ENCODE assay signal across 23 mouse cellular contexts in the genomic region with DNA sequence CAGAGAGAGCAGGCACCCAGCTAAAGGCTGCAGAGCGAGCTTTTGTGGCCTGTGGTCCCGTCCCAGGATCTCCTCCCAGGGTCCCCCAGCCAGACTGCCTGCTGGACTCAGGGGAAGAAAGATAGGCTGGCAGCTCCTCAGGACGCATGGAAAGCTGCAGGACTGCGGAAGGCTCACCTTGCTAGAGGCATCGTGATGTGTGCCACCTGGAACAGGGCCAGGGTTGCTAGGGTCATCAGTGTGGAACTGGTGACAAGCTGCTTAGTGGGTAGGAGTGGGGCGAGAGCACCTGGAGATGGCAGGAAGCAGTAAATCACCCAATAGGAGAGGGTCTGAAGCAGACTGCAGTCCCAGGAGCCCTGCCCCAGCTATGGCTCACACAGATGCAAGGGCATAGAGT.
DNase-seq lines count a peak whose midpoint lies in the region; ATAC-seq lines count a peak whose summit lies in the region.
"Had no signal": no experiment of that assay in that cellular context is flagged by ENCODE, and none has a peak within 500 bp of the region (broad histone marks: within the 10 kb centered on the region; RNA-seq: fewer than 3 reads in every experiment).

No protein-coding gene starts in this region.

- no peak overlapping the region for H3K4me3 ChIP-seq in kidney, embryonic 16.5 days (ENCODE audit: low read length)
- no peak overlapping the region for H3K4me3 ChIP-seq in kidney, embryonic 14.5 days (ENCODE audit: low read length)
- H3K4me3 ChIP-seq in neural tube, embryonic 13.5 days = no peak overlapping the region
- no peak overlapping the region for H3K4me3 ChIP-seq in embryonic facial prominence, embryonic 10.5 days
- H3K4me3 ChIP-seq: embryonic facial prominence, embryonic 15.5 days; forebrain, embryonic 15.5 days; heart, embryonic 15.5 days; hindbrain, embryonic 15.5 days; limb, embryonic 13.5 days; liver, embryonic 12.5 days had no signal

- H3K9ac ChIP-seq in kidney, embryonic 16.5 days (replicated peaks; ENCODE audit: low read length) = no peak overlapping the region
- no peak overlapping the region for H3K9ac ChIP-seq in kidney, embryonic 14.5 days (ENCODE audit: low read depth, low read length)
- H3K9ac ChIP-seq in neural tube, embryonic 13.5 days = peak overlapping the region; percentile 31; the same call in 1 of the 2 replicates
- H3K9ac ChIP-seq: embryonic facial prominence, embryonic 15.5 days; forebrain, embryonic 15.5 days; heart, embryonic 15.5 days; hindbrain, embryonic 15.5 days; limb, embryonic 13.5 days; liver, embryonic 12.5 days had no signal

- DNase-seq in neural tube, embryonic 10.5 days (ENCODE audit: extremely low spot score, low spot score) = no peak
- DNase-seq in cerebellum, adult 9-10 months = peak; percentile 80
- peak; percentile 46 to 65 for DNase-seq in kidney, postnatal 4 days
- DNase-seq in embryonic facial prominence, embryonic 10.5 days (ENCODE audit: low spot score) = no peak
- no peak for DNase-seq in lung, postnatal 36 days
- DNase-seq: adrenal gland, adult 2 months; B cell, adult 2 months; embryo, embryonic 11 days; heart, postnatal 36 days; lung, adult 18-20 months; lung, postnatal 4 days; midbrain, embryonic 14.5 days had no signal

- H3K27ac ChIP-seq in kidney, embryonic 16.5 days (ENCODE audit: low read length) = no peak overlapping the region
- H3K27ac ChIP-seq in kidney, embryonic 14.5 days (ENCODE audit: low read depth, low read length) = no peak overlapping the region
- no peak overlapping the region for H3K27ac ChIP-seq in neural tube, embryonic 13.5 days (replicated peaks)
- H3K27ac ChIP-seq in embryonic facial prominence, embryonic 10.5 days (replicated peaks) = no peak overlapping the region
- H3K27ac ChIP-seq: embryonic facial prominence, embryonic 15.5 days; forebrain, embryonic 15.5 days; heart, embryonic 15.5 days; hindbrain, embryonic 15.5 days; limb, embryonic 13.5 days; liver, embryonic 12.5 days had no signal

- H3K4me2 ChIP-seq in kidney, embryonic 16.5 days (replicated peaks; ENCODE audit: low read depth, low read length) = no peak overlapping the region
- H3K4me2 ChIP-seq in kidney, embryonic 14.5 days (replicated peaks; ENCODE audit: low read depth, low read length) = no peak overlapping the region
- no peak overlapping the region for H3K4me2 ChIP-seq in neural tube, embryonic 13.5 days
- H3K4me2 ChIP-seq: embryonic facial prominence, embryonic 15.5 days; forebrain, embryonic 15.5 days; heart, embryonic 15.5 days; hindbrain, embryonic 15.5 days; limb, embryonic 13.5 days; liver, embryonic 12.5 days had no signal

- 0 out of 2 replicates have a peak, but pooled peaks have one; percentile 8 for ATAC-seq in kidney, embryonic 16.5 days (ENCODE audit: low FRiP score, low TSS enrichment)
- no peak for ATAC-seq in kidney, embryonic 14.5 days (ENCODE audit: low FRiP score, low TSS enrichment)
- no peak for ATAC-seq in neural tube, embryonic 13.5 days (ENCODE audit: low read depth)
- ATAC-seq: forebrain, embryonic 15.5 days; liver, embryonic 12.5 days had no signal

- 45% methylated on average over 6 of the region's 6 CpGs for WGBS in kidney, embryonic 16.5 days
- WGBS in kidney, embryonic 14.5 days = 51% methylated on average over 6 of the region's 6 CpGs
- WGBS in neural tube, embryonic 13.5 days = 77% methylated on average over 6 of the region's 6 CpGs
- 91% methylated on average over 6 of the region's 6 CpGs for WGBS in embryonic facial prominence, embryonic 10.5 days

- H3K36me3 ChIP-seq in kidney, embryonic 16.5 days (ENCODE audit: insufficient read depth, low read length) = peaks cover 49% of the 10 kb centered on the region
- peaks cover 60% of the 10 kb centered on the region for H3K36me3 ChIP-seq in kidney, embryonic 14.5 days (ENCODE audit: control insufficient read depth, insufficient read depth, low read length)
- H3K36me3 ChIP-seq in neural tube, embryonic 13.5 days = peaks cover 92% of the 10 kb centered on the region
- H3K36me3 ChIP-seq in embryonic facial prominence, embryonic 10.5 days (replicated peaks) = peaks cover 97% of the 10 kb centered on the region

- H3K4me1 ChIP-seq in kidney, embryonic 16.5 days (ENCODE audit: insufficient read depth, low read length) = peaks cover 27% of the 10 kb centered on the region
- peaks cover 12% of the 10 kb centered on the region for H3K4me1 ChIP-seq in kidney, embryonic 14.5 days (ENCODE audit: control insufficient read depth, insufficient read depth, low read length)
- H3K4me1 ChIP-seq in neural tube, embryonic 13.5 days (replicated peaks) = peaks cover 23% of the 10 kb centered on the region
- peaks cover 6% of the 10 kb centered on the region; the same call in 1 of the 2 replicates for H3K4me1 ChIP-seq in embryonic facial prominence, embryonic 10.5 days
- H3K4me1 ChIP-seq: embryonic facial prominence, embryonic 15.5 days; heart, embryonic 15.5 days; limb, embryonic 13.5 days; liver, embryonic 12.5 days had no signal

- H3K9me3 ChIP-seq in kidney, embryonic 16.5 days (ENCODE audit: low read length) = no peaks in the 10 kb centered on the region
- no peaks in the 10 kb centered on the region for H3K9me3 ChIP-seq in kidney, embryonic 14.5 days (ENCODE audit: control insufficient read depth, low read length)
- H3K9me3 ChIP-seq in neural tube, embryonic 13.5 days = no peaks in the 10 kb centered on the region
- no peaks in the 10 kb centered on the region for H3K9me3 ChIP-seq in embryonic facial prominence, embryonic 10.5 days
- H3K9me3 ChIP-seq: embryonic facial prominence, embryonic 15.5 days; forebrain, embryonic 15.5 days; G1E; heart, embryonic 15.5 days; hindbrain, embryonic 15.5 days; limb, embryonic 13.5 days; liver, embryonic 12.5 days had no signal

- H3K27me3 ChIP-seq in kidney, embryonic 16.5 days (ENCODE audit: insufficient read depth, low read length) = no peaks in the 10 kb centered on the region
- H3K27me3 ChIP-seq in kidney, embryonic 14.5 days (ENCODE audit: control insufficient read depth, insufficient read depth, low read length) = no peaks in the 10 kb centered on the region
- no peaks in the 10 kb centered on the region for H3K27me3 ChIP-seq in neural tube, embryonic 13.5 days
- H3K27me3 ChIP-seq in embryonic facial prominence, embryonic 10.5 days (replicated peaks; ENCODE audit: low read depth, poor library complexity, severe bottlenecking) = no peaks in the 10 kb centered on the region
- H3K27me3 ChIP-seq: CH12.LX; embryonic facial prominence, embryonic 15.5 days; forebrain, embryonic 15.5 days; heart, embryonic 15.5 days; hindbrain, embryonic 15.5 days; limb, embryonic 13.5 days; liver, embryonic 12.5 days had no signal

Comparison
In these comparisons a context has a peak if more than half of its experiments do, and no peak if none do; other contexts are left out.
1. DNase-seq: peak in cerebellum, adult 9-10 months (single experiment) and kidney, postnatal 4 days (2 of 2); none in neural tube, embryonic 10.5 days (single experiment), embryonic facial prominence, embryonic 10.5 days (single experiment) and lung, postnatal 36 days (single experiment).